Comparison of ENCODE assay signal across 16 mouse cellular contexts in genomic region chr17:71636786-71637185, GRCm38 (mm10). TPM values are rescaled to one million over a fixed set of nuclear protein-coding genes. Genes with fewer than 3 reads are reported as not detected.
"Had no signal": no experiment of that assay in that cellular context is flagged by ENCODE, and none has a peak within 500 bp of the region (broad histone marks: within the 10 kb centered on the region; RNA-seq: fewer than 3 reads in every experiment).

No protein-coding gene starts in this region.

- H3K27ac ChIP-seq: neural tube, embryonic 15.5 days; stomach, embryonic 15.5 days; stomach, postnatal 0 days had no signal

- DNase-seq: retina, postnatal 1 day; right cerebral cortex, adult 18-20 months; right cerebral cortex, postnatal 14 days; right cerebral cortex, postnatal 25 days; right cerebral cortex, postnatal 4 days; spleen, adult 18-20 months; thymus, adult 18-20 months; thymus, adult 2 months; thymus, postnatal 14 days; thymus, postnatal 25 days; thymus, postnatal 36 days; thymus, postnatal 4 days had no signal

- H3K27me3 ChIP-seq: neural tube, embryonic 15.5 days; stomach, embryonic 15.5 days had no signal

- H3K4me2 ChIP-seq: neural tube, embryonic 15.5 days; stomach, embryonic 15.5 days had no signal

- H3K4me1 ChIP-seq: neural tube, embryonic 15.5 days; stomach, embryonic 15.5 days had no signal

- H3K9me3 ChIP-seq: neural tube, embryonic 15.5 days; stomach, embryonic 15.5 days had no signal

- H3K4me3 ChIP-seq: neural tube, embryonic 15.5 days; stomach, embryonic 15.5 days had no signal

RNA-seq across cellular contexts. Expression of gene Togaram2, which starts 36.3 kb away (rescaled TPM):
- total RNA-seq: neutrophil, adult 5-6 weeks had no signal
